Mouse (Mus musculus) hindbrain, embryonic 16.5 days (tissue): Measurements from ENCODE around the gene Mroh2b. TPM values are rescaled to one million over a fixed set of nuclear protein-coding genes. Genes with fewer than 3 reads are reported as not detected.

Experiments
- ATAC-seq: fragments of 200-750 bp; cut with Nextera tagmentation; 2 replicates; pipeline ENCODE4 v1.8.0; 2017; ENCODE audit warnings: moderate TSS enrichment, moderate library complexity
- H3K27ac ChIP-seq: fragments of 300-500 bp; sonication (generic); 2 replicates; pipeline ENCODE4 v1.5.1; 2014; ENCODE audit warnings: low read depth, mild to moderate bottlenecking, control low read depth, low read length, moderate library complexity
- H3K27me3 ChIP-seq: fragments of 300-500 bp; sonication (generic); replicated peaks from 2 replicates; pipeline ENCODE4 v1.6.1; 2014; ENCODE audit warnings: low read length; ENCODE audit not compliant: control insufficient read depth, insufficient read depth
- H3K36me3 ChIP-seq: fragments of 300-500 bp; sonication (generic); 2 replicates; pipeline ENCODE4 v1.6.1; 2014; ENCODE audit warnings: mild to moderate bottlenecking, low read length, moderate library complexity, mixed read lengths; ENCODE audit not compliant: control insufficient read depth, insufficient read depth
- H3K4me1 ChIP-seq: fragments of 300-500 bp; sonication (generic); 2 replicates; pipeline ENCODE4 v1.6.1; 2014; ENCODE audit warnings: low read depth, low read length; ENCODE audit not compliant: control insufficient read depth, insufficient read depth
- H3K4me2 ChIP-seq: fragments of 300-500 bp; sonication (generic); 2 replicates; pipeline ENCODE4 v1.6.1; 2014; ENCODE audit warnings: mild to moderate bottlenecking, low read length, control low read depth, moderate library complexity
- H3K4me3 ChIP-seq: fragments of 300-500 bp; sonication (generic); 2 replicates; pipeline ENCODE4 v1.5.1; 2014; ENCODE audit warnings: mild to moderate bottlenecking, low read length, control low read depth, moderate library complexity
- H3K9ac ChIP-seq: fragments of 300-500 bp; sonication (generic); 2 replicates; pipeline ENCODE4 v1.6.1; 2014; ENCODE audit warnings: low read depth, mild to moderate bottlenecking, control low read depth, low read length, moderate library complexity
- H3K9me3 ChIP-seq: fragments of 300-500 bp; sonication (generic); 2 replicates; pipeline ENCODE4 v1.6.1; 2014; ENCODE audit warnings: mild to moderate bottlenecking, low read length, moderate library complexity; ENCODE audit not compliant: control insufficient read depth
- WGBS: fragments of 180-500 bp; shearing (Covaris S2); extraction: QIAGEN DNeasy Blood & Tissue Kit; methylation state at CpG from one replicate; pipeline ENCODE4 v1.1.7; 2014; 5-methylcytosine and 5-hydroxymethylcytosine counted together
- polyA plus RNA-seq: library from polyadenylated mRNA; unstranded; fragments of >200 nt; fragmentation: Nextera tagmentation; extraction: Ambion mirVana; gene quantifications from 2 replicates; pipeline ENCODE4 v1.2.1, GENCODE M21; 2015

The Mroh2b gene
- polyA plus RNA-seq = not detected in 2 replicates

DNA sequence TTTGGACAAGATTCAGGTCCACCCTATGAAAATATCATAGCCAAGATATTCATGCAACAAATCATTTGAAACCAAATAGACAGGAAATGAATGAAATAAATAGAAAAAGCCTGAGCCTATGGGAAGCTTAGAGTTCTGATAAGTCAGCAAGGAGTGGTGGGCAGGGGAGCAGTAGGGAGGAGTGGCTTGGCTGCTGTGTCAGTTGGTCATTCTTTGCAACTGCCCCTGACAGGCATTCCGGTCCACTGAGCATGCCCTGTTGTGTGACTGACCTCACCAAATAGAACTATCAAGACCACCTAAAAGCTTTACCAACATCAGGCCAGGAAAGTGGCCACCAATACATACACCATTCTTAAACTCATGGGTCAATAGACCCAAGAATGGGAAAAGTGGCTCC lies at the start of gene Mroh2b:
TSS of gene Mroh2b (plus strand) at position 301 of the 400 bp plus-strand sequence.
- Histone ChIP-seq H3K27ac (no peak within 1 kb of the TSS), H3K9me3 (no peaks in the 10 kb centered on the region), H3K27me3 (no peaks in the 10 kb centered on the region), H3K4me2 (no peak within 1 kb of the TSS), H3K4me3 (no peak within 1 kb of the TSS), H3K36me3 (no peaks in the 10 kb centered on the region), H3K9ac (no peak within 1 kb of the TSS), H3K4me1 (no peaks in the 10 kb centered on the region)
- WGBS = 100% methylated on average over 1 of the region's 1 CpGs
- ATAC-seq = no peak

DNA sequence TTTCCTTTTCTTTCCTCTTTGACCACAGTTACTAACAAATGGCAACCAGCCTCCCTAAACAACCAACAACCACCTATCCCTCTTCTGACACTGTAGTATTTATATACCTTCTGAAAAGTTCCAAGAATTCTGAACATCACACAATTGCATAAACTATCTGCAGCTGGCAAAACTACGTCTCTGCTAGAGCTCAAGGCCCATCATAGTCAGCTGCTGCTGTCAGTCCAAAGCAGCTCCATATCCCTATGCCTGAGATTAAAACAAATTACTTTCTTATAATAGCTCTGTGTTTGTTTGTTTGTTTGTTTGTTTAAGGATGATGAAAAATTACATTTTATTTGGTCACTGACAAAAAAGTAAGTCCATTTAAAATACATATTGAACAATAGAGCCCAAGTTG lies 48.5 kb upstream of the Mroh2b start:
- H3K27me3 ChIP-seq = no peaks in the 10 kb centered on the region
- no peak overlapping the region for H3K4me2 ChIP-seq
- no peak overlapping the region for H3K27ac ChIP-seq
- H3K4me3 ChIP-seq = no peak overlapping the region
- H3K36me3 ChIP-seq = no peaks in the 10 kb centered on the region
- H3K9me3 ChIP-seq = no peaks in the 10 kb centered on the region
- ATAC-seq = no peak
- no peak overlapping the region for H3K9ac ChIP-seq
- 92% methylated on average over 1 of the region's 1 CpGs for WGBS
- no peaks in the 10 kb centered on the region for H3K4me1 ChIP-seq

DNA sequence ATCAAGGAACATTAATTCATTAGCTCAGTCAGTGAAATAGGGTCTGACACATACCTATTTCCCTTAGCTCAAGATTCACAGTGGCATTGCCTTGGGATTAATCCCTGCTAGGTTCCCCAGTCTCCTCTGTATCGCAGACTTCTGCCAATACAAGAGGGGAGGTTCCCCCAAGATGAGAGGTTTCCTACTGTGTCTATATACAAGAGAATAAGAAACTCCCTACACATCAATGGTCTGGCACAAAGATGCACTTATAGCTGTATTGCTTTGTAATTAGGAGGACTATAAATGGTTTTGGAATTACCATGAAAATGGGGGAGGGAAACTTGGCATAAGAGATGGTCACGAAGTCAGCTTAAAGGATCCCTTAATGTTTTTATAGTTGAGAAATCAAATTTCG lies 3.6 kb upstream of the Mroh2b start:
- Histone ChIP-seq H3K4me1 (no peaks in the 10 kb centered on the region), H3K9ac (no peak overlapping the region), H3K4me2 (no peak overlapping the region), H3K4me3 (no peak overlapping the region), H3K27ac (no peak overlapping the region), H3K9me3 (no peaks in the 10 kb centered on the region), H3K27me3 (no peaks in the 10 kb centered on the region), H3K36me3 (no peaks in the 10 kb centered on the region)
- no peak for ATAC-seq
- 27% methylated on average over 3 of the region's 3 CpGs for WGBS

DNA sequence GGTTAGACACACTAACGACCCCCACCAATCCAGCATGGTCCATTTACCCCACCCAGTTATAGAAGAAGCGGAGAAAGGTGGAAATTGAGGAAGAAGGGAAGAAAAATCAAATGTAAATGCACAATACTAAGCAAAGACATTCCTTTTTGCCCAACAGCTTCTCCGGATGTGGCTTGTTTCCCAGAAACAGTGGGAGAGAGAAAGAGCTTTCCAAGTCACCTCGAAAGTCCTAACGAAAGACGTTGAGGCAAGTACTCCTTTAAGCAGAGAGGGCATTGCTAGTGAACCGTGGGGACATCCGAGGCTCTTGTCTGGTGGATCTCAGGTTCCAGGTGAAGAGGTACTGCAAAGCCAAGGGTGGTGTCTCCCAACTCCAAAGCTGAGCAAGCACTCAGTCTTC lies 36.2 kb downstream of the Mroh2b start:
- Histone ChIP-seq H3K36me3 (no peaks in the 10 kb centered on the region), H3K9ac (no peak overlapping the region), H3K27ac (no peak overlapping the region), H3K9me3 (no peaks in the 10 kb centered on the region), H3K4me2 (no peak overlapping the region), H3K4me1 (no peaks in the 10 kb centered on the region), H3K27me3 (no peaks in the 10 kb centered on the region), H3K4me3 (no peak overlapping the region)
- no peak for ATAC-seq
- 91% methylated on average over 8 of the region's 8 CpGs for WGBS

DNA sequence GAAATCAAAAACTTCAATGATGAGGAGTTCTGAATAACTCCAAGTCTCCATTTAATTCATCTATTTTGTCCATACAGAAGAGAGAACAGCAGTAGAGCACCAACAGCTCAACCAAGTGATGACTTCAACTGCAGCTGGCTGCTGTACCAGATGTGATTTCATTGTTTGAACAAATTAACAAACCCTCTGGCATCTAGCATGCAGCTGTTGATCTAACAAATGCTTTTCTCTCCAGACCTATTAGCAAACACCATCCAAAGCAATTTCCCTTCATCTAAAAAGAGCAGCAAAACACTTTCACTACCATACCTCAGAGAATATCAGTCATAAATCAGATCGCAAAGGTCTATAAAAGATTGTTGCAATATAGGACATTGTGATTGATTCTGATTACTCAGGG lies 74.8 kb downstream of the Mroh2b start:
- H3K36me3 ChIP-seq = no peaks in the 10 kb centered on the region
- WGBS = 82% methylated on average over 1 of the region's 1 CpGs
- no peaks in the 10 kb centered on the region for H3K27me3 ChIP-seq
- no peaks in the 10 kb centered on the region for H3K4me1 ChIP-seq
- ATAC-seq = no peak
- no peak overlapping the region for H3K4me3 ChIP-seq
- H3K9ac ChIP-seq = no peak overlapping the region
- no peak overlapping the region for H3K4me2 ChIP-seq
- H3K27ac ChIP-seq = no peak overlapping the region
- H3K9me3 ChIP-seq = no peaks in the 10 kb centered on the region

DNA sequence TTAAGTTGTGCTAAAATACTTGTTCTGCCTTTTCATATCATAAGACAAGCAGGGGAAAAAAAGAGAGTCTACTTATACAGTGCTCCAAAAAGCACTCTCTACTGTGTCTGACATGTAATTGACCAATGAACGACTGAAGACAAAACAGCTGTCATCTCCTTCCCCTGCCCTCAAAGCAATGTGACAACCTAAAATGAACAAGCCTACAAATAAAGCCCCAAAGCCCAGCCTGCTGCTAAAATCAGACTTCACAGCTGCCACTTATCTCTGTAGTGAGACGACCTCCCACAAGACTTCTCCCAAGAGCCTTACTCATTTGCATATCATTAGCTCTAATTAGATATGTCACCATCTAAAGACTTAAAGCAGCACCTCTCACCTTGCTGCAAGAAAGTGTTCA lies 104.4 kb downstream of the Mroh2b start:
- peak; percentile 52; the same call in 1 of the 2 replicates for ATAC-seq
- H3K4me2 ChIP-seq = no peak overlapping the region
- H3K4me3 ChIP-seq = no peak overlapping the region
- H3K27ac ChIP-seq = no peak overlapping the region
- no peaks in the 10 kb centered on the region for H3K27me3 ChIP-seq
- no peak overlapping the region for H3K9ac ChIP-seq
- no peaks in the 10 kb centered on the region for H3K36me3 ChIP-seq
- 15% methylated on average over 2 of the region's 2 CpGs for WGBS
- H3K4me1 ChIP-seq = no peaks in the 10 kb centered on the region
- H3K9me3 ChIP-seq = no peaks in the 10 kb centered on the region

DNA sequence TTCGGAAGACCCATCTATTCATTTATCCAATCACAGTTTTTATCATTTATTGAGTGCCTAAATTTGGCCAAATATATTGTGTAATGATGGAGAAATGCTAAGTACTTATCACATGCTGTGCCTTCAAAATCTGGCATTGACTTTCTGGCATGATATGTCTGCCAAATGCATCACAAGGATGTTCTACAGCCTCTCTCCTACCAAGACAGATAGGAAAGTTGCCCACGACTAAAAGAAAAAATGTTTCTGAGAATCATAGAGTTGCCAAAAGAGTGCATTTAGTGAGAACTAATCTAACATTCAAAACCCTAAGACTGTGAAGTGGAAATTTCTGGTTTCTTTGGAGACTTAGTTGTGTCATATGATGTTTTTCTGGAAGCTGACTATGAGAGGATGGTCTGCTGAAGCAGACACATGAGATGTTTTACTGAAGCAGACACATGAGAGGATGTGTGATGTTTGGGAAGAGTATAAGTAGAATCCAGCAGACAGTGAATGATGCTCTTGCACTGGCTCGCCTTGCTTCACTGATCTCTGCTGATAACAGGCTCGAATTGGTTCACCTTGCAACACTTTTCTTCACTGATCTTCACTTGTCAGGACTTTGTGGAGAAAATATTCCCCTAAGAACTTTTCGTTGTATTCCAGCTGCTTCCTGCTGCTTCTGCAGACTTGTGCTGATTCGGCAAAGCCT lies 105.1 kb downstream of the Mroh2b start:
- ATAC-seq = no peak
- no peaks in the 10 kb centered on the region for H3K27me3 ChIP-seq
- H3K4me2 ChIP-seq = no peak overlapping the region
- 74% methylated on average over 6 of the region's 6 CpGs for WGBS
- H3K9ac ChIP-seq = no peak overlapping the region
- H3K36me3 ChIP-seq = no peaks in the 10 kb centered on the region
- no peak overlapping the region for H3K27ac ChIP-seq
- no peak overlapping the region for H3K4me3 ChIP-seq
- no peaks in the 10 kb centered on the region for H3K9me3 ChIP-seq
- no peaks in the 10 kb centered on the region for H3K4me1 ChIP-seq

DNA sequence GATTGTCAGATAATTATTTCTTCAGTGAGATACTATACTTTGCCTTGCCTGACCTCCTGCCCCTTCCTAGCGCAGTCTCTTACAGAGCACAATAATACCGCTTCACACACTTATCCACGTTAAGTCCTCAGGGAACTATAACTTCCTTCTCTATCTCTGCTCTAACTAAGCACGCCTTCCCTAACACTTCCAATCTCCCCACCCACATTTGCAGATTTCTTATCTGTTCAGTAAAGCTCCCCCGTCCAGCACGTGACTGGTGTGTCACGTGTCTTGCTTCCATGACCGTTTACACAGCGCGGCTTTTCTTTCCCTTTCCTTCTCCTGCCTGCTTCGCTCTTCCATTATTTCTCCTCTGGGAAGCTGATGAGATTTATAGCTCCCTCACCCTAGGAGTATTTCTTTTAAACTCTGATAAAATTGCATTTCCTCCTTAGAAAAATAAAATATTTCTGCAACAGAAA lies 111.1 kb downstream of the Mroh2b start:
- no peak overlapping the region for H3K9ac ChIP-seq
- no peak overlapping the region for H3K27ac ChIP-seq
- no peaks in the 10 kb centered on the region for H3K27me3 ChIP-seq
- H3K4me2 ChIP-seq = no peak overlapping the region
- H3K9me3 ChIP-seq = no peaks in the 10 kb centered on the region
- no peak overlapping the region for H3K4me3 ChIP-seq
- no peaks in the 10 kb centered on the region for H3K4me1 ChIP-seq
- 87% methylated on average over 11 of the region's 11 CpGs for WGBS
- no peaks in the 10 kb centered on the region for H3K36me3 ChIP-seq
- ATAC-seq = no peak
